Mouse (Mus musculus) thymus, postnatal 0 days (tissue): ENCODE data around the gene Fgfrl1. TPM values are rescaled to one million over a fixed set of nuclear protein-coding genes. Genes with fewer than 3 reads are reported as not detected.
"Not testable (repeated sequence)": the region's sequence is repeated elsewhere in the genome, so short reads cannot be mapped to it uniquely, and the experiment has no call there.

Experiments used
- DNase-seq: peaks from one replicate; pipeline ENCODE4 v3.0.0-alpha.2; 2015; ENCODE audit warnings: low spot score
- polyA plus RNA-seq: library from polyadenylated mRNA; unstranded; fragments of >200 nt; fragmentation: Nextera tagmentation; extraction: Ambion mirVana; gene quantifications from 2 replicates; pipeline ENCODE4 v1.2.1, GENCODE M21; 2015

Gene Fgfrl1
- polyA plus RNA-seq, 1 experiment from 2014 or later = 4.1 TPM

- DNase-seq = no peak
Measured at GRCm38 (mm10) chr5:108750328-108751210, 58.4 kb downstream of the Fgfrl1 start.

DNA sequence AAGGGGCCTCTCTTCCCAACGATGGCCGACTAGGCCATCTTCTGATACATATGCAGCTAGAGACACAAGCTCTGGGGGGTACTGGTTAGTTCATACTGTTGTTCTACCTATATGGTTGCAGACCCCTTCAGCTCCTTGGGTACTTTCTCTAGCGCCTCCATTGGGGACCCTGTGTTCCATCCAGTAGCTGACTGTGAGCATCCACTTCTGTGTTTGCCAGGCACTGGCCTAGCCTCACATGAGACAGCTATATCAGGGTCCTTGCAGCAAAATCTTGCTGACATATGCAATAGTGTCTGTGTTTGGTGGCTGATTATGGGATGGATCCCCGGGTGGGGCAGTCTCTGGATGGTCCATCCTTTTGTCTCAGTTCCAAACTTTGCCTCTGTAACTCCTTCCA is 59.1 kb downstream of the Fgfrl1 start:
- DNase-seq = not testable (repeated sequence)

Other genes starting within 250 kb of the Fgfrl1 start
- 0.14 and 0.27 TPM in 2 replicates for gene Mfsd7a, start 243.5 kb upstream of the Fgfrl1 start, polyA plus RNA-seq
- gene Pcgf3, start 231.2 kb upstream of the Fgfrl1 start, polyA plus RNA-seq = 7.8 and 8.3 TPM in 2 replicates
- 0.20 and 0.22 TPM in 2 replicates for gene Cplx1, start 142.4 kb upstream of the Fgfrl1 start, polyA plus RNA-seq
- 44.6 and 50.1 TPM in 2 replicates for gene Gak, start 62.6 kb upstream of the Fgfrl1 start, polyA plus RNA-seq
- 25.2 and 28.3 TPM in 2 replicates for gene Tmem175, start 62.6 kb upstream of the Fgfrl1 start, polyA plus RNA-seq
- 5.4 and 6.2 TPM in 2 replicates for gene Idua, start 32.1 kb upstream of the Fgfrl1 start, polyA plus RNA-seq
- 5.0 and 6.6 TPM in 2 replicates for gene Dgkq, start 22.7 kb upstream of the Fgfrl1 start, polyA plus RNA-seq
- 0.14 and 0.20 TPM in 2 replicates for gene Slc26a1, start 16.8 kb upstream of the Fgfrl1 start, polyA plus RNA-seq
- gene Rnf212, start 82.6 kb downstream of the Fgfrl1 start, polyA plus RNA-seq = not detected in 2 replicates
- gene Tmed11, start 103.0 kb downstream of the Fgfrl1 start, polyA plus RNA-seq = not detected in 2 replicates
- not detected in 2 replicates for gene Vmn2r8, start 116.5 kb downstream of the Fgfrl1 start, polyA plus RNA-seq
- gene Vmn2r9, start 160.2 kb downstream of the Fgfrl1 start, polyA plus RNA-seq = not detected in 2 replicates